Comparison of ENCODE assay signal across 9 mouse cellular contexts in genomic region chr11:68956107-68956506, GRCm38 (mm10). TPM values are rescaled to one million over a fixed set of nuclear protein-coding genes. Genes with fewer than 3 reads are reported as not detected.
DNase-seq lines count a peak whose midpoint lies in the region; ATAC-seq and TF ChIP-seq lines count a peak whose summit lies in the region.
"Had no signal": no experiment of that assay in that cellular context is flagged by ENCODE, and none has a peak within 500 bp of the region (broad histone marks: within the 10 kb centered on the region; RNA-seq: fewer than 3 reads in every experiment).

No protein-coding gene starts in this region.

- DNase-seq in heart, adult 18-20 months, result peak; percentile 58 to 81
- no peak for DNase-seq in hindbrain, postnatal 0 days (ENCODE audit: low spot score)
- DNase-seq in spleen, postnatal 10 days (ENCODE audit: low spot score in 2 of 2), result no peak
- no peak for DNase-seq in cerebellum, adult 18-20 months
- DNase-seq in Muller cell, postnatal 12 days (ENCODE audit: inconsistent ontology term), result no peak

- H3K27me3 ChIP-seq in hindbrain, postnatal 0 days (ENCODE audit: insufficient read depth, low read length), result no peaks in the 10 kb centered on the region
- H3K27me3 ChIP-seq in limb, embryonic 15.5 days, result peaks cover 39% of the 10 kb centered on the region

- WGBS in hindbrain, postnatal 0 days, result 57% methylated on average over 3 of the region's 3 CpGs
- 30% methylated on average over 3 of the region's 3 CpGs for WGBS in limb, embryonic 15.5 days

- no peak for TF ChIP-seq CTCF in hindbrain, postnatal 0 days (IDR thresholded peaks at IDR 0.05; ENCODE audit: low read depth)

- peaks cover 3% of the 10 kb centered on the region; the same call in 1 of the 2 replicates for H3K4me1 ChIP-seq in brown adipose tissue, adult 24 weeks (ENCODE audit: control insufficient read depth, insufficient read depth, insufficient read length, low read length)
- H3K4me1 ChIP-seq in hindbrain, postnatal 0 days (ENCODE audit: insufficient read depth, low read length), result 0 out of 2 replicates have a peak, but pooled peaks cover 4% of the 10 kb centered on the region
- peaks cover 9% of the 10 kb centered on the region for H3K4me1 ChIP-seq in limb, embryonic 15.5 days

- H3K36me3 ChIP-seq in hindbrain, postnatal 0 days (ENCODE audit: insufficient read depth, low read length), result no peaks in the 10 kb centered on the region
- no peaks in the 10 kb centered on the region for H3K36me3 ChIP-seq in limb, embryonic 15.5 days
- H3K36me3 ChIP-seq: midbrain, embryonic 12.5 days had no signal

- no peaks in the 10 kb centered on the region for H3K9me3 ChIP-seq in hindbrain, postnatal 0 days (ENCODE audit: low read length)
- no peaks in the 10 kb centered on the region for H3K9me3 ChIP-seq in limb, embryonic 15.5 days
- H3K9me3 ChIP-seq: midbrain, embryonic 12.5 days had no signal

- no peak overlapping the region for H3K9ac ChIP-seq in hindbrain, postnatal 0 days (replicated peaks; ENCODE audit: low read length)
- no peak overlapping the region for H3K9ac ChIP-seq in limb, embryonic 15.5 days
- H3K9ac ChIP-seq: midbrain, embryonic 12.5 days had no signal

- ATAC-seq in hindbrain, postnatal 0 days, result no peak
- ATAC-seq in limb, embryonic 15.5 days (ENCODE audit: insufficient number of reproducible peaks, low FRiP score, low TSS enrichment, low read depth), result no peak
- no peak for ATAC-seq in frontal cortex, adult (ENCODE audit: low TSS enrichment)

- peak overlapping the region; percentile 92 for H3K4me3 ChIP-seq in brown adipose tissue, adult 24 weeks (ENCODE audit: insufficient read depth, low read depth, low read length)
- H3K4me3 ChIP-seq in hindbrain, postnatal 0 days (ENCODE audit: low read length), result no peak overlapping the region
- peak overlapping the region; percentile 19; the same call in 1 of the 2 replicates for H3K4me3 ChIP-seq in limb, embryonic 15.5 days
- H3K4me3 ChIP-seq: midbrain, embryonic 12.5 days had no signal

- H3K4me2 ChIP-seq in hindbrain, postnatal 0 days (ENCODE audit: low read depth, low read length), result 0 out of 2 replicates have a peak overlapping the region, but pooled peaks have one; percentile 25
- H3K4me2 ChIP-seq in limb, embryonic 15.5 days, result no peak overlapping the region

- peak overlapping the region; percentile 98 for H3K27ac ChIP-seq in brown adipose tissue, adult 24 weeks (replicated peaks; ENCODE audit: low read depth, low read length)
- no peak overlapping the region for H3K27ac ChIP-seq in hindbrain, postnatal 0 days
- H3K27ac ChIP-seq in limb, embryonic 15.5 days, result 0 out of 2 replicates have a peak overlapping the region, but pooled peaks have one; percentile 17
- H3K27ac ChIP-seq: midbrain, embryonic 12.5 days had no signal

RNA-seq across cellular contexts. Expression of gene Arhgef15, which starts 1.2 kb away (rescaled TPM):
- polyA plus RNA-seq in brown adipose tissue, adult 24 weeks (2012; ENCODE audit: insufficient read depth, insufficient read length, missing spikeins), result 7.1 and 19.0 TPM in 2 replicates
- 10 to 100 TPM; 20.6 to 23.5 TPM for total RNA-seq in heart, adult 18-20 months (2021)
- total RNA-seq in hindbrain, postnatal 0 days (2014; rRNA removed), result 21.2 and 45.2 TPM in 2 replicates
- polyA plus RNA-seq in hindbrain, postnatal 0 days (2015; fragmentation: Nextera tagmentation; extraction: Ambion mirVana), result 25.7 and 27.5 TPM in 2 replicates
- 7.8 and 8.8 TPM in 2 replicates for polyA plus RNA-seq in limb, embryonic 15.5 days (2015; fragmentation: Nextera tagmentation; extraction: Ambion mirVana)

RNA-seq across cellular contexts. Expression of gene Slc25a35, which starts 11.8 kb away (rescaled TPM):
- 170 and 220 TPM in 2 replicates for polyA plus RNA-seq in brown adipose tissue, adult 24 weeks (2012; ENCODE audit: insufficient read depth, insufficient read length, missing spikeins)
- total RNA-seq in heart, adult 18-20 months (2021), result 1 to 10 TPM; 4.8 to 9.3 TPM
- total RNA-seq in hindbrain, postnatal 0 days (2014; rRNA removed), result 1.6 and 2.0 TPM in 2 replicates
- polyA plus RNA-seq in hindbrain, postnatal 0 days (2015; fragmentation: Nextera tagmentation; extraction: Ambion mirVana), result 2.3 TPM in 2 replicates
- 2.1 and 2.3 TPM in 2 replicates for polyA plus RNA-seq in limb, embryonic 15.5 days (2015; fragmentation: Nextera tagmentation; extraction: Ambion mirVana)

RNA-seq across cellular contexts. Expression of gene Rangrf, which starts 18.9 kb away (rescaled TPM):
- polyA plus RNA-seq in brown adipose tissue, adult 24 weeks (2012; ENCODE audit: insufficient read depth, insufficient read length, missing spikeins), result 9.0 and 12.7 TPM in 2 replicates
- 100 to 1,000 TPM in 1 of 2 experiments, 10 to 100 TPM in 1; 87.5 to 102 TPM for total RNA-seq in heart, adult 18-20 months (2021)
- total RNA-seq in hindbrain, postnatal 0 days (2014; rRNA removed), result 40.4 and 51.6 TPM in 2 replicates
- polyA plus RNA-seq in hindbrain, postnatal 0 days (2015; fragmentation: Nextera tagmentation; extraction: Ambion mirVana), result 31.2 and 34.6 TPM in 2 replicates
- polyA plus RNA-seq in limb, embryonic 15.5 days (2015; fragmentation: Nextera tagmentation; extraction: Ambion mirVana), result 39.0 and 42.1 TPM in 2 replicates

RNA-seq across cellular contexts. Expression of gene Odf4, which starts 29.2 kb away (rescaled TPM):
- polyA plus RNA-seq in brown adipose tissue, adult 24 weeks (2012; ENCODE audit: insufficient read depth, insufficient read length, missing spikeins), result not detected in 2 replicates
- not detected for total RNA-seq in heart, adult 18-20 months (2021)
- 1.3 TPM in 1 of 2 replicates, not detected in the other for total RNA-seq in hindbrain, postnatal 0 days (2014; rRNA removed)
- 0.58 and 0.88 TPM in 2 replicates for polyA plus RNA-seq in hindbrain, postnatal 0 days (2015; fragmentation: Nextera tagmentation; extraction: Ambion mirVana)
- polyA plus RNA-seq in limb, embryonic 15.5 days (2015; fragmentation: Nextera tagmentation; extraction: Ambion mirVana), result not detected in 2 replicates

RNA-seq across cellular contexts. Expression of gene Pfas, which starts 52.2 kb away (rescaled TPM):
- 7.8 and 11.1 TPM in 2 replicates for polyA plus RNA-seq in brown adipose tissue, adult 24 weeks (2012; ENCODE audit: insufficient read depth, insufficient read length, missing spikeins)
- 1 to 10 TPM; 5.4 to 6.2 TPM for total RNA-seq in heart, adult 18-20 months (2021)
- 31.3 and 35.2 TPM in 2 replicates for total RNA-seq in hindbrain, postnatal 0 days (2014; rRNA removed)
- polyA plus RNA-seq in hindbrain, postnatal 0 days (2015; fragmentation: Nextera tagmentation; extraction: Ambion mirVana), result 14.7 and 17.8 TPM in 2 replicates
- 23.6 and 25.0 TPM in 2 replicates for polyA plus RNA-seq in limb, embryonic 15.5 days (2015; fragmentation: Nextera tagmentation; extraction: Ambion mirVana)

Comparison
In these comparisons a context has a peak if more than half of its experiments do, and no peak if none do; other contexts are left out.
1. DNase-seq: peak in heart, adult 18-20 months (2 of 2); none in hindbrain, postnatal 0 days (single experiment), spleen, postnatal 10 days (0 of 2), cerebellum, adult 18-20 months (0 of 2) and Muller cell, postnatal 12 days (single experiment).
2. RNA of gene Slc25a35, which starts 11.8 kb away (polyA plus RNA-seq): 170 to 220 TPM in brown adipose tissue, adult 24 weeks; 2.3 TPM in hindbrain, postnatal 0 days and 2.1 to 2.3 TPM in limb, embryonic 15.5 days; every median in the first group is over 10 times any median in the second.